Mouse (Mus musculus) limb, embryonic 14.5 days (tissue): ENCODE results near the gene Mcm7. TPM values are rescaled to one million over a fixed set of nuclear protein-coding genes. Genes with fewer than 3 reads are reported as not detected.

Source experiments
- ATAC-seq: fragments of 200-750 bp; cut with Nextera tagmentation; 2 replicates; pipeline ENCODE4 v1.8.0; 2017; ENCODE audit warnings: low read depth, moderate number of reproducible peaks, moderate TSS enrichment; ENCODE audit not compliant: low FRiP score
- DNase-seq: peaks from one replicate; pipeline ENCODE4 v3.0.0-alpha.2; 2015; ENCODE audit warnings: low spot score
- H3K27ac ChIP-seq: fragments of 300-500 bp; sonication (generic); replicated peaks from 2 replicates; pipeline ENCODE4 v1.5.1; 2014; ENCODE audit warnings: low read depth, mild to moderate bottlenecking, low read length, moderate library complexity, mixed read lengths
- H3K27me3 ChIP-seq: fragments of 300-500 bp; sonication (generic); 2 replicates; pipeline ENCODE4 v1.6.1; 2014; ENCODE audit warnings: low read length, mixed read lengths; ENCODE audit not compliant: control insufficient read depth, insufficient read depth
- H3K36me3 ChIP-seq: fragments of 300-500 bp; sonication (generic); 2 replicates; pipeline ENCODE4 v1.6.1; 2014; ENCODE audit warnings: mild to moderate bottlenecking, low read length, moderate library complexity, mixed read lengths; ENCODE audit not compliant: control insufficient read depth, insufficient read depth
- H3K4me1 ChIP-seq: fragments of 300-500 bp; sonication (generic); 2 replicates; pipeline ENCODE4 v1.6.1; 2014; ENCODE audit warnings: antibody characterized with exemption, low read length, mixed read lengths; ENCODE audit not compliant: control insufficient read depth, insufficient read depth
- H3K4me2 ChIP-seq: fragments of 300-500 bp; sonication (generic); replicated peaks from 2 replicates; pipeline ENCODE4 v1.6.1; 2014; ENCODE audit warnings: low read depth, mild to moderate bottlenecking, low read length, moderate library complexity; ENCODE audit not compliant: severe bottlenecking
- H3K4me3 ChIP-seq: fragments of 300-500 bp; sonication (generic); replicated peaks from 2 replicates; pipeline ENCODE4 v1.5.1; 2014; ENCODE audit warnings: low read length
- H3K9ac ChIP-seq: fragments of 300-500 bp; sonication (generic); 2 replicates; pipeline ENCODE4 v1.6.1; 2014; ENCODE audit warnings: mild to moderate bottlenecking, low read depth, low read length, moderate library complexity; ENCODE audit not compliant: severe bottlenecking
- H3K9me3 ChIP-seq: fragments of 300-500 bp; sonication (generic); 2 replicates; pipeline ENCODE4 v1.6.1; 2016; ENCODE audit warnings: low read length; ENCODE audit not compliant: control insufficient read depth
- POLR2A ChIP-seq: fragments of 200-500 bp; IDR thresholded peaks from 2 replicates; pipeline ENCODE4 v1.8.0; 2012; ENCODE audit warnings: inconsistent platforms, mild to moderate bottlenecking, moderate library complexity, borderline replicate concordance; ENCODE audit not compliant: insufficient read depth, insufficient read length; ENCODE audit errors: extremely low read depth
- WGBS: fragments of 180-500 bp; shearing (Covaris S2); extraction: QIAGEN DNeasy Blood & Tissue Kit; methylation state at CpG from one replicate; pipeline ENCODE4 v1.1.7; 2014; 5-methylcytosine and 5-hydroxymethylcytosine counted together
- polyA plus RNA-seq, 2 experiments: library from polyadenylated mRNA; depleted of rRNA in 1 of 2; stranded (reverse) in 1 of 2; unstranded in 1 of 2; fragments of >200 nt; fragmentation: Nextera tagmentation in 1 of 2; extraction: Ambion mirVana in 1 of 2; gene quantifications; 2 replicates each; pipeline versions ENCODE4 v1.2.1 to v1.2.3; 2012 to 2014

Gene Mcm7
- polyA plus RNA-seq, 2 experiments: 149 to 152 TPM

DNA sequence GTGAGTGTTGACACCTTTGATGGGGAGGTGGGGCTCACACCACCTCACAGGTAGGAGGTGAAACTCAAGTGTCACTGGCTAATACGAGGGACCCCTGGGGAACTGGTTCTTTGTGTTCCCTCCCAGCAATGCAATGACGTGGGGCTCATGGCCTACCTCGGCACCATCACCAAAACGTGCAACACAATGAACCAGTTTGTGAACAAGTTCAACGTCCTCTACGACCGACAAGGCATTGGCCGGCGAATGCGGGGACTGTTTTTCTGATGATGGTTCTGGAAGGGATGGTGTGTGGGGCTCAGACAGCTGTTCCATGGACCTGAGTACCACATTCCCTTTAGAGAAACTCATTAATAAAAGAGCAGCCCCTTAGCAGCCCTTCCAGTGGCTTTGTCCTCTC lies 8.6 kb downstream of the Mcm7 start:
- no peaks in the 10 kb centered on the region for H3K27me3 ChIP-seq
- H3K4me3 ChIP-seq: no peak overlapping the region
- no peaks in the 10 kb centered on the region for H3K9me3 ChIP-seq
- no peak for TF ChIP-seq POLR2A
- ATAC-seq (no peak), DNase-seq (no peak)
- H3K4me1 ChIP-seq: 0 out of 2 replicates have a peak, but pooled peaks cover 3% of the 10 kb centered on the region
- H3K27ac ChIP-seq: no peak overlapping the region
- WGBS: 64% methylated on average over 10 of the region's 10 CpGs
- H3K9ac ChIP-seq: no peak overlapping the region
- H3K36me3 ChIP-seq: peaks cover 60% of the 10 kb centered on the region
- H3K4me2 ChIP-seq: no peak overlapping the region

DNA sequence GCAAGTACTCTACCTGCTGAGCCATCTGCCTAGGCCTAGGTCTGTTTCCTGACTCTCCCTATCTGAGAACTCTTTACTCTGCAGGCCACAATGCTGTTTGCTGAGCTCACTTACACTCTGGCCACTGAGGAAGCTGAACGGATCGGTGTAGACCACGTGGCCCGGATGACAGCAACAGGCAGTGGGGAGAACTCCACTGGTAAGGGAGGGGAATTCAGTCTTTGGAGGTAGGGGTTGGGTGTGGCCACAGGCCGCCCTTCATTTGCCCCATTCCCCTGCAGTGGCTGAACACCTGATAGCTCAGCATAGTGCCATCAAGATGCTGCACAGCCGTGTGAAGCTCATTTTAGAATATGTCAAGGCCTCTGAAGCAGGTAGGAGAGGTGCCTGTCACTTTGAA lies 9.2 kb downstream of the Mcm7 start:
- no peak for DNase-seq
- ATAC-seq: no peak
- H3K27ac ChIP-seq: no peak overlapping the region
- H3K4me1 ChIP-seq: 0 out of 2 replicates have a peak, but pooled peaks cover 3% of the 10 kb centered on the region
- no peak overlapping the region for H3K4me3 ChIP-seq
- no peak overlapping the region for H3K4me2 ChIP-seq
- no peak for TF ChIP-seq POLR2A
- H3K27me3 ChIP-seq: no peaks in the 10 kb centered on the region
- H3K9me3 ChIP-seq: no peaks in the 10 kb centered on the region
- H3K9ac ChIP-seq: no peak overlapping the region
- peaks cover 54% of the 10 kb centered on the region for H3K36me3 ChIP-seq
- WGBS: 76% methylated on average over 6 of the region's 6 CpGs

DNA sequence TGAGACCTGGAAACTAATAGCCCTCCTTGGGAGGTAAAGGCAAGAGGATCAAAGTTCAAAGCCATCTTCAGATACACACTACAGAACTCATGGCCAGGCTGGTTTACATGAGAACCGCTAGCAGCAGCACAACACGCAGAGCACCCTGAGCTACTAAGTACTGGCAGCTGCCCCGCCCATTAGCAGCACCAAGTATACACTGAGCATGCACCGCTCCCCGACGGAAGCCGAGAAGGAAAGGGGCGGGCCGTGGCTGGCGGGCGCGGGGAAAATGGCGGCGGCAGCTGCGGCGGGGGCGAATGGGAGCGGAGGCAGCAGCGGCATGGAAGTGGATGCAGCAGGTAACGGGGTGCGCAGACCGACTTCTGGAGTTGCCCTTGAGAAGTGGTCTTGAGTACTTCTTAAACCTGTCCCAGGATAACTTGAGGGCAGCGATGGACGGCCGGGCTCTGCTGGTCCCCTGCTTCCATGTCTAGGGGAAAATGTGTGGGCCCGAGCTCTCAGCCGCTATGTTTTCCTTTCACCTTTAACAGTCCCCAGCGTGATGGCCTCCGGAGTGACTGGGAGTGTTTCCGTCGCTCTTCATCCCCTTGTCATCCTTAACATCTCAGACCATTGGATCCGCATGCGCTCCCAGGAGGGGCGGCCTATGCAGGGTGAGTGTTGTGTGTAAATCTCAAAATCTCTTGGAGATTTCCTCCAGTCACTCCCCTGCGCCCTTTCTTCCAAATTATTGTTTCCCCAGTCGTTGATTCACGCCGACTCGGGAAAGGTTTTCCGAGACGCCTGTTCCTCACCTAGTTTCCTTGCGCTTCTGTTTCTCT lies 11.2 kb downstream of the Mcm7 start, which contains the start of gene Cops6:
Cops6 (plus strand) TSS at position 230 of the 824 bp plus-strand sequence.
- TF ChIP-seq POLR2A: peak; percentile 82; the same call in 1 of the 2 replicates
- DNase-seq: peak; percentile 93
- Histone ChIP-seq H3K36me3 (peaks cover 34% of the 10 kb centered on the region), H3K9me3 (no peaks in the 10 kb centered on the region), H3K27me3 (no peaks in the 10 kb centered on the region), H3K4me1 (0 out of 2 replicates have a peak, but pooled peaks cover 3% of the 10 kb centered on the region), H3K4me2 (peak within 1 kb of the TSS; percentile 67), H3K9ac (peak within 1 kb of the TSS; percentile 85), H3K4me3 (peak within 1 kb of the TSS; percentile 75), H3K27ac (peak within 1 kb of the TSS; percentile 68)
- WGBS: 1% methylated on average over 41 of the region's 42 CpGs
- ATAC-seq: peak; percentile 94

DNA sequence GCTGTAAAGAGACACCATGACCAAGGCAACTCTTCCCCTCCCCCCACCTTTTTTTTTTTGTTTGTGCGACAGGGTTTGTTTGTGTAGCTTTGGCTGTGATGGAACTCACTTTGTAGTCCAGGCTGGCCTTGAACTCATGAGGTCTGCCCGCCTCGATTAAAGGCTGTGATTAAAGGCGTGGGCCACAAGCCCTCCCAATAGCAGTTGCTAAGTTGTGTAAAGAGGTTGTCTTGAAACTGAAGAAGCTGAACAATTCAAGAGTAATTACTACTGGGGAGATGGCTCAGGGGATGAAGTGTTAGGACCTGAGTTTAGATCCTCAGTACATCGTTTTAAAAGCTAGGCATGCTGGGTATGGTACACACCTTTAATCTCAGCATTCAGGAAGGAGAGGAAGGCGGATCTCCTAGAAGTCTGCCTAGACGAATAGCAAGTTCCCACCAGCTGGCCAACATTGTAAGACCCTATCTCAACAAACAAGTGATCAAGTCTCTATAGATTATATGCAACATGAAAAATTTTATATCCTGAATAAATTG lies 11.9 kb downstream of the Mcm7 start:
- H3K9me3 ChIP-seq: no peaks in the 10 kb centered on the region
- no peak overlapping the region for H3K27ac ChIP-seq
- peak overlapping the region; percentile 75 for H3K4me3 ChIP-seq
- DNase-seq (no peak), ATAC-seq (no peak)
- H3K4me2 ChIP-seq: peak overlapping the region; percentile 67
- peak overlapping the region; percentile 85; the same call in 1 of the 2 replicates for H3K9ac ChIP-seq
- WGBS: 66% methylated on average over 7 of the region's 7 CpGs
- H3K4me1 ChIP-seq: 0 out of 2 replicates have a peak, but pooled peaks cover 3% of the 10 kb centered on the region
- no peaks in the 10 kb centered on the region for H3K27me3 ChIP-seq
- no peak for TF ChIP-seq POLR2A
- H3K36me3 ChIP-seq: peaks cover 26% of the 10 kb centered on the region

DNA sequence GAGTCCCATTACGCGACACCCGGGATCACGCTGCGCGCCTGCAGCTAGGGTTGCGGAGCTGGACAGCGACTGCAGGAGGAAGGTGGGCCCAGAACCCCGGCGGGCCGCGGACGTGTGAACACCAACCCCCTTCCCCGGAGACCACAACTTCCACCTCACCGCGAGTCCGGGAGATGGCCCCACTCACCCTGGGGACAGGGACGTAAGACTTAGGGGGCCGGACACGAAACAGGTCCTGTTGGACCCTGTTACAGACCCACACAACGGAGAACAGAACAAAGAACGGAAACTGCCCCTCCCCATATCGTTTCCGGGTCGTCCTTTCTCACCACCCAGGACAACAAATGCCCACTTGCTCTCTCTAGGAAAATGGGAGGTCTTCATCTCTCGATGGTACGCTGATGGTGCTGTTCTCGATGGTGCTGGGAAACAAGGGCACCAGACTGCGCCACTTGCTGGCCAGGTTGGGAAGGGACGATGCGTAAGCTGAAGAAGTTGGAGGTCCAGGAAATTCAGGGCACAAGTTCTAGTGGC lies 16.7 kb downstream of the Mcm7 start, which contains the start of gene Zfp113:
Zfp113 (minus strand) TSS at position 302 of the 534 bp plus-strand sequence.
- H3K9me3 ChIP-seq: no peaks in the 10 kb centered on the region
- peak within 1 kb of the TSS; percentile 88 for H3K27ac ChIP-seq
- WGBS: under 1% methylated on average over 31 of the region's 31 CpGs
- peak; percentile 71; the same call in 1 of the 2 replicates for TF ChIP-seq POLR2A
- H3K4me2 ChIP-seq: peak within 1 kb of the TSS; percentile 56
- H3K4me1 ChIP-seq: 0 out of 2 replicates have a peak, but pooled peaks cover 8% of the 10 kb centered on the region
- ATAC-seq: peak; percentile 95
- H3K4me3 ChIP-seq: peak within 1 kb of the TSS; percentile 69
- peak within 1 kb of the TSS; percentile 92 for H3K9ac ChIP-seq
- DNase-seq: peak; percentile 97
- H3K27me3 ChIP-seq: no peaks in the 10 kb centered on the region
- H3K36me3 ChIP-seq: peaks cover 25% of the 10 kb centered on the region
